Mouse (Mus musculus) large intestine, adult 2 months (tissue): ENCODE data around the gene Alpk3. TPM values are rescaled to one million over a fixed set of nuclear protein-coding genes. Genes with fewer than 3 reads are reported as not detected.

ENCODE experiments used
- DNase-seq: peaks from one replicate; pipeline ENCODE4 v3.0.0-alpha.2; 2012; ENCODE audit warnings: low read depth, low spot score
- WGBS: fragments of 180-500 bp; shearing (Covaris S2); methylation state at CpG from one replicate; pipeline ENCODE4 v1.1.7; 2018; 5-methylcytosine and 5-hydroxymethylcytosine counted together
- polyA plus RNA-seq: library from polyadenylated mRNA; depleted of rRNA; stranded (reverse); fragments of >200 nt; gene quantifications from 2 replicates; pipeline ENCODE4 v1.2.3, GENCODE M21; 2012; rRNA removed

Gene Alpk3
- polyA plus RNA-seq: 0.01 and 0.03 TPM in 2 replicates

- 57% methylated on average over 27 of the region's 27 CpGs for WGBS
- DNase-seq: no peak
These were observed at the start of gene Alpk3 for GRCm38 (mm10) chr7:81057471-81057870. Alpk3 (plus strand) TSS chr7:81057600.

- DNase-seq: no peak
- 56% methylated on average over 3 of the region's 3 CpGs for WGBS
These were observed 49.1 kb upstream of the Alpk3 start for GRCm38 (mm10) chr7:81008285-81008684.

GRCm38 (mm10) chr7:81011576-81011975, 45.8 kb upstream of the Alpk3 start:
- no peak for DNase-seq
- WGBS: 84% methylated on average over 3 of the region's 3 CpGs

- WGBS: 85% methylated on average over 11 of the region's 11 CpGs
These were observed 37.1 kb upstream of the Alpk3 start for GRCm38 (mm10) chr7:81020307-81020706.

GRCm38 (mm10) chr7:81022731-81023130, 34.7 kb upstream of the Alpk3 start:
- no peak for DNase-seq

More at GRCm38 (mm10) chr7:81020307-81020706, 37.1 kb upstream of the Alpk3 start:
- DNase-seq: no peak

- WGBS: 79% methylated on average over 5 of the region's 5 CpGs
- no peak for DNase-seq
These were observed 33.3 kb upstream of the Alpk3 start for GRCm38 (mm10) chr7:81024118-81024517.

GRCm38 (mm10) chr7:81024651-81025050, 32.7 kb upstream of the Alpk3 start:
- DNase-seq: no peak
- 97% methylated on average over 9 of the region's 9 CpGs for WGBS

GRCm38 (mm10) chr7:81025751-81026150, 31.6 kb upstream of the Alpk3 start:
- 80% methylated on average over 2 of the region's 2 CpGs for WGBS
- no peak for DNase-seq

GRCm38 (mm10) chr7:81039711-81040110, 17.7 kb upstream of the Alpk3 start:
- WGBS: 53% methylated on average over 2 of the region's 2 CpGs
- no peak for DNase-seq

- WGBS: 78% methylated on average over 5 of the region's 5 CpGs
- no peak for DNase-seq
These were observed 14.3 kb upstream of the Alpk3 start for GRCm38 (mm10) chr7:81043023-81043620.

- 82% methylated on average over 3 of the region's 3 CpGs for WGBS
- no peak for DNase-seq
These were observed 9.6 kb upstream of the Alpk3 start for GRCm38 (mm10) chr7:81047847-81048246.

- WGBS: 79% methylated on average over 2 of the region's 2 CpGs
- DNase-seq: no peak
These were observed 8.9 kb upstream of the Alpk3 start for GRCm38 (mm10) chr7:81048513-81048912.

- WGBS: 45% methylated on average over 5 of the region's 5 CpGs
- DNase-seq: no peak
These were observed 7.4 kb upstream of the Alpk3 start for GRCm38 (mm10) chr7:81049966-81050365.

- WGBS: 79% methylated on average over 11 of the region's 11 CpGs
- no peak for DNase-seq
These were observed 1.6 kb upstream of the Alpk3 start for GRCm38 (mm10) chr7:81055709-81056370.

- WGBS: 71% methylated on average over 6 of the region's 6 CpGs
- no peak for DNase-seq
These were observed 706 bp downstream of the Alpk3 start for GRCm38 (mm10) chr7:81057901-81058711.

GRCm38 (mm10) chr7:81058712-81059154, 1.3 kb downstream of the Alpk3 start:
- WGBS: 32% methylated on average over 9 of the region's 9 CpGs
- DNase-seq: no peak

- DNase-seq: no peak
- 67% methylated on average over 5 of the region's 5 CpGs for WGBS
These were observed 2.0 kb downstream of the Alpk3 start for GRCm38 (mm10) chr7:81059388-81059787.

- WGBS: 76% methylated on average over 2 of the region's 2 CpGs
- DNase-seq: no peak
These were observed 3.5 kb downstream of the Alpk3 start for GRCm38 (mm10) chr7:81060908-81061307.

GRCm38 (mm10) chr7:81061936-81062335, 4.5 kb downstream of the Alpk3 start:
- WGBS: 73% methylated on average over 11 of the region's 11 CpGs
- DNase-seq: no peak

- DNase-seq: no peak
- 83% methylated on average over 9 of the region's 9 CpGs for WGBS
These were observed 5.9 kb downstream of the Alpk3 start for GRCm38 (mm10) chr7:81063332-81063731.

GRCm38 (mm10) chr7:81066714-81067113, 9.3 kb downstream of the Alpk3 start:
- WGBS: 42% methylated on average over 6 of the region's 6 CpGs
- DNase-seq: no peak
